Mouse (Mus musculus): ENCODE measurements around the gene Cacna1e. TPM values are rescaled to one million over a fixed set of nuclear protein-coding genes. Genes with fewer than 3 reads are reported as not detected.

The Cacna1e gene
- total and polyA plus RNA-seq, 3 experiments: 0.60 to 8.5 (median 2.5) TPM

- in situ Hi-C loops (cut with MboI; ENCODE audit: low pct_ligation_motif_present, low pct_unique_long_range_greater_than_20kb, low sequenced_read_pairs) (loop anchor here (5.0 kb wide), 1 partner anchor 443 kb away; no protein-coding TSS in a partner anchor), dilution Hi-C loops (cut with MboI; ENCODE audit: extremely low pct_ligation_motif_present, extremely low pct_unique_long_range_greater_than_20kb, low sequenced_read_pairs) (no loop called here)
- Histone ChIP-seq H3K79me2 (replicated peaks; ENCODE audit: control insufficient read depth, extremely low read depth, insufficient read depth, poor library complexity, severe bottlenecking) (no peaks in the 10 kb centered on the region), H3K27me3 (replicated peaks) (no peaks in the 10 kb centered on the region), H3K4me3 (replicated peaks in 1 of 3; ENCODE audit: low read depth in 2 of 3, low read length in 2 of 3, poor library complexity in 1 of 3) (no peak overlapping the region), H3K9me3 (replicated peaks; ENCODE audit: low read length) (no peaks in the 10 kb centered on the region), H3K4me1 (ENCODE audit: control insufficient read depth in 1 of 2, insufficient read depth in 2 of 2) (peaks cover 0 to 14% of the 10 kb centered on the region in 2 experiments; a peak in 3 of 4 replicates), H3K4me2 (ENCODE audit: insufficient read depth, low read depth, poor library complexity, severe bottlenecking) (no peak overlapping the region), H3K9ac (ENCODE audit: insufficient read depth, low read depth) (no peak overlapping the region), H3K36me3 (replicated peaks in 1 of 2; ENCODE audit: control insufficient read depth in 1 of 2, insufficient read depth in 1 of 2, low read length in 1 of 2) (peaks cover 2 to 31% of the 10 kb centered on the region in 2 experiments), H3K27ac (ENCODE audit: insufficient read depth, low read depth) (no peak overlapping the region)
- no peak for TF ChIP-seq ETS1 (conservative IDR thresholded peaks at IDR 0.05; ENCODE audit: low read depth, low read length)
- TF ChIP-seq NRF1 (IDR thresholded peaks at IDR 0.05; ENCODE audit: low read depth, low read length): no peak
- TF ChIP-seq ZNF384 (IDR thresholded peaks at IDR 0.05; ENCODE audit: low read depth, low read length): no peak
- no peak for TF ChIP-seq RCOR1 (conservative IDR thresholded peaks at IDR 0.05; ENCODE audit: low read depth, low read length)
- no peak for TF ChIP-seq TCF12 (IDR thresholded peaks at IDR 0.05; ENCODE audit: low read depth, low read length)
- no peak for TF ChIP-seq JUND (conservative IDR thresholded peaks at IDR 0.05; ENCODE audit: low read depth, low read length)
- no peak for TF ChIP-seq CHD1 (IDR thresholded peaks at IDR 0.05; ENCODE audit: low read depth, low read length)
- no peak for TF ChIP-seq USF2 (conservative IDR thresholded peaks at IDR 0.05; ENCODE audit: low read depth, low read length)
- TF ChIP-seq TBP (conservative IDR thresholded peaks at IDR 0.05; ENCODE audit: low read depth, low read length): no peak
- no peak for TF ChIP-seq MXI1 (IDR thresholded peaks at IDR 0.05; ENCODE audit: low read depth, low read length)
- TF ChIP-seq POLR2AphosphoS2 (IDR thresholded peaks at IDR 0.05; ENCODE audit: low read depth, low read length): no peak
- TF ChIP-seq ZMIZ1 (IDR thresholded peaks at IDR 0.05; ENCODE audit: low read depth, low read length): no peak
- DNase-seq (ENCODE audit: extremely low read depth): no peak
These were observed 158.7 kb downstream of the Cacna1e start for GRCm38 (mm10) chr1:154725356-154726320.

GRCm38 (mm10) chr1:154723537-154724286, 160.6 kb downstream of the Cacna1e start:
- Histone ChIP-seq H3K4me2 (ENCODE audit: insufficient read depth, low read depth, poor library complexity, severe bottlenecking) (no peak overlapping the region), H3K9me3 (replicated peaks; ENCODE audit: low read length) (no peaks in the 10 kb centered on the region)
- TF ChIP-seq ZKSCAN1 (IDR thresholded peaks at IDR 0.05; ENCODE audit: borderline replicate concordance, low read depth, low read length): no peak

More at GRCm38 (mm10) chr1:154723537-154724286, 160.6 kb downstream of the Cacna1e start:
- H3K4me1 ChIP-seq (ENCODE audit: control insufficient read depth in 1 of 2, insufficient read depth in 2 of 2): peaks cover 0 to 14% of the 10 kb centered on the region in 2 experiments; a peak in 3 of 4 replicates
- dilution Hi-C loops (cut with MboI; ENCODE audit: extremely low pct_ligation_motif_present, extremely low pct_unique_long_range_greater_than_20kb, low sequenced_read_pairs) (no loop called here), in situ Hi-C loops (cut with MboI; ENCODE audit: low pct_ligation_motif_present, low pct_unique_long_range_greater_than_20kb, low sequenced_read_pairs) (no loop called here)
- peaks cover 2 to 35% of the 10 kb centered on the region in 2 experiments for H3K36me3 ChIP-seq (replicated peaks in 1 of 2; ENCODE audit: control insufficient read depth in 1 of 2, insufficient read depth in 1 of 2, low read length in 1 of 2)
- H3K4me3 ChIP-seq (replicated peaks in 1 of 3; ENCODE audit: low read depth in 2 of 3, low read length in 2 of 3, poor library complexity in 1 of 3): no peak overlapping the region
- no peak for DNase-seq (ENCODE audit: extremely low read depth)
- no peaks in the 10 kb centered on the region for H3K79me2 ChIP-seq (replicated peaks; ENCODE audit: control insufficient read depth, extremely low read depth, insufficient read depth, poor library complexity, severe bottlenecking)
- no peak overlapping the region for H3K9ac ChIP-seq (ENCODE audit: insufficient read depth, low read depth)
- H3K27ac ChIP-seq (ENCODE audit: insufficient read depth, low read depth): no peak overlapping the region
- no peaks in the 10 kb centered on the region for H3K27me3 ChIP-seq (replicated peaks)
